Mouse (Mus musculus) T-helper 2 cell (primary cell): ENCODE results near the gene 1810043G02Rik.
"Not testable (repeated sequence)": the region's sequence is repeated elsewhere in the genome, so short reads cannot be mapped to it uniquely, and the experiment has no call there.

ENCODE experiments used
- in situ Hi-C: fragments of 300-600 bp; cut with MboI, MseI; formaldehyde crosslinking; loops from one replicate; pipeline ENCODE4 v1.15.1; 2025; ENCODE audit warnings: high pct_unique_total_duplicates

1810043G02Rik gene

DNA sequence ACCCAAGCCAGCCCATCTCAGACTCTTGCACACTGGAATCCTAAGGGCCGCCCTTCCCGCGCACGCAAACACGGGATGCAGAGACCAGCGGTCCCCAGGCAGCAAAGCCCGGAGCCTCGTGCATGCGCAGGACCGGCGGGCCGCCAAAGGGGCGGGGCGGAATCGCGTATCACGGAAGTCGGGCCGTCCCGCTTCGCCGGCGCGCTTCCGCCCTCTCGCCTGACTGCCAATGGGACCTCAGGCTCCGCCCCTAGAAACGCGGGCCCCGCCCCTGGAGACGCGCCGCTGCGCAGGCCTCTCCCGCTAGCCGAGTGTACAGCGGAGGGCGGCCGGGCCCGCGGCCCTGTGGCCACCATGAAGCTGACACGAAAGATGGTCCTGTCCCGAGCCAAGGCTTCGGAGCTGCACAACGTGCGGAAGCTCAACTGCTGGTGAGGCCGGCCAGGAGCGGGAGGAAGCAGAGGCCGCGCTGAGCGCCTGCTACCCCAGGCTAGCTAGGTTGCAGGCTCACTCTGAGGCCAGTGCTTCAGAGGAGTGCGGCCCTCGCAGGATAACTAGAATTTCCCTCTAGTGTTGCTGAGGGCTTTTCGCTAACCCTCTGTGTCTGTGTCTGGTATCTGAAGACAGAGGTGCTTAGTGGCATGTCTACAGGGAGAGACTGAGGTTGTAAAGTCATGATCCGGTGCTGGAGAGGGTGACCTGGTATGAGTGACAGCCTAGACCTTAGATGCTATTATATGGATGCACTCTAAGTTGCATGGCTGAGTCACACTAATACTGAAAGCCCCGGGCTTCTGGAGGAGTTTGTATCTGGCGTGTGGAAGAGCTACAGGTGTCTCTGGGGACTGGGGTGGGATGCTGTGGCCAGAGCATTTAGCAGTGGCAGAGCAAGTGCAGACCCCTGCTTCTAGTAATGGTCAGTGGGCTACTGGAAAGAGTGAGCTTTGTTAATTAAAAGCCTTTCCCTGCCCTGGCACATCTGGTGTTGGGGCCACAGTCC lies at the start of gene 1810043G02Rik:
Gene 1810043G02Rik (plus strand): TSS at position 174 of the 1,000 bp plus-strand sequence.
- in situ Hi-C loops = no loop called here

DNA sequence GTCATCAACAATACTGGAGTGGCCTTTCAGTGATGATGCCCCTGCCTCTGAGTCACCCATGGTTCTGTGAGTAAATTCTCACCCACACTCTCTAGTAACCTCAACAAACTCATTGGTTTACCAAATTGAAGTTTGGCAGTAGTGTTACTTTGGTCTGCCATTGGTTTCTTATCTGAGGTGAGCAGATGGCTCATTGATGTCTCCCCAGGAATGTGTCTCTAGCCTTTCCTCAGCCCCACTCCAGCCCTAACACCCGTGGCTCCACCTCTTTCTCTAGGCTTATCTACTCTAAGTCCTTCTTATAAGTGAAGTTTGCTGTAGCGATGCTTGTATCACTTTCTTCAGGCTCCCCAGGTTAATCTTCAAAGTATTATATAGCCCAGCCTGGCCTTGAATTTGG lies 38.6 kb upstream of the 1810043G02Rik start:
- in situ Hi-C loops = loop anchor here (10.0 kb wide), 1 partner anchor 705 kb away; no protein-coding TSS in a partner anchor

DNA sequence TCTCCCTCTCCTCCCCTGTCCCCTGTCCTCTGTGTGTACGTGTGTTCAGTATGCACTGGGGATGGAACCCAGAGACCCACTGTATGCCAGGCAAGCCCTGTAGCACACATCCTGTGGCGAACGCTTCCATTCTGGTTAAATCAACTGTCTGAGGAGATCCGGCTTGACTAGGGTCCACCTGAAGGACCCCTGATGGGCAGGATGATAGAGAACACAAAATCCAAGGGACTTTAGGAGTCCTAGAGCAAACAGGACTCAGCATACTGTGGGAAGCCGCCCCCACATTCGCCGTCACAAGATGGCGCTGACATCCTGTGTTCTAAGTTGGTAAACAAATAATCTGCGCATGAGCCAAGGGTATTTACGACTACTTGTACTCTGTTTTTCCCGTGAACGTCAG lies 27.9 kb upstream of the 1810043G02Rik start:
- in situ Hi-C loops = not testable (repeated sequence)

DNA sequence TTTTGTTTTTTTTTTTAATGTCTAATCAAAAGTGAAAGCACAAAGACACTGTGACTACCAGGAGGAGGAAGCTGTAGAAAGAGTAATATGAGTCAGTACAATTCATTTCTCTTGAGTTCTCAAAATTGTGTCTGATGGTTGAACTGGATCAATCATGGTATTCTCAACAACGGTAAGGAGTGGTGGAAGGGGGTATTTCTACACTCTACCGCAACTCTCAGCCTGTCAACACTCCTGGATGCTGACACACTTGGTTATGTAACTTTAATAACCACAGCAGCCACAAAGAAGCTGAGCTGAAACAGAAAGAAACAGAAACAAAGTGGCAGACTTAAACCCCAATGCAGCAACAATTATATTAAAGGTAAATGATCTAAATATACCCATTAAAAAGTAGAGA lies 15.6 kb upstream of the 1810043G02Rik start:
- in situ Hi-C loops = no loop called here

DNA sequence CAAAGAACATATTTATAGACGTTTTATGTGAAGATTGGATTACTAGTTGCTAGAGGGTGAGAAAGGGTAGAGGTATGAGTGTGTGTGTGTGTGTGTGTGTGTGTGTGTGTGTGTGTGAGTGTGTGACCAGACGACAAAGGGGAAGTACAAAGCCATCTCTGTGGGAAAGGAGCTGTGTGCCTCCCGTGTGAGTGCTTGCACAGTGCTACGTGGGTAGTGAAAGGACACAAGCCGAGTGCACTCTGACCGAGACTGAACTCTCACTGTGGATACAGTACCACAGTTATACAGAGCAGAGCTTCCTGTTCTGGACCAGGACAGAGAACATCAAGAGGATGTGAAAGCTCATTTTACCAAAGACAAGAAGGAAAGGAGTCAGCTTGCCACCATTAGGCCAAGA lies 14.4 kb upstream of the 1810043G02Rik start:
- in situ Hi-C loops = no loop called here

DNA sequence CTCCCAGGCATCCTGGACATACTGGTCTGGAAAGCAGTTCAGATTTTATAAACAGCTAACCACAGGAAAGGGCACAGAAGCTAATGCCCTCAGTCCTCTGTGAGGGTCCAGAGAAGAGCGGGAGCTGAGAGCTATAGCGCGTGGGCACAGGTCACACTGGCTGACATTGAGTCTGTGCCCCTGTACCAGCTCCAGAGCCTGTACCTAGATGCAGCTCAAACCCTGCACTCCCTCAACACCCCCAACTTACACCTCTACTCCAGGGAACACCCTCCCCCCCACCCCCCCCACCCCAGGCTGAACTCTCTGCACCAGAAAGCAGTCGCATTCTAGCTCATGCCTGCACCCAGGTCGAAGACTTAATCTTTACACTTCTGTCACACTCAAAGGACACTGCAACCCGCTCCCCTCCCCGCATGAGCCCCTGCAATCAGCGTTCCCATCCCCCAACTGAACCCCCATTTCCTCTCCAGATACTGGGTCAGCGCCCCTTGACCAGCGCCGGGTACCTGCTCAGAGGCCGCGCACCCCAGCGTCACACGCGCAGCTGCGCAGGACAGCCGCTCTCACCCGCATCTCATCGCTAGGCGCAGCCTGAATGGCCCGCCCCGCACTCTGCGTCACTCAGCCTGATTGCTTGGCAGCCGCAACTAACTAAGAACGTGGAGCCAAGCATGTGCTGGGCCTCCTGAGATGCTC lies 8.9 kb upstream of the 1810043G02Rik start:
- in situ Hi-C loops = no loop called here

DNA sequence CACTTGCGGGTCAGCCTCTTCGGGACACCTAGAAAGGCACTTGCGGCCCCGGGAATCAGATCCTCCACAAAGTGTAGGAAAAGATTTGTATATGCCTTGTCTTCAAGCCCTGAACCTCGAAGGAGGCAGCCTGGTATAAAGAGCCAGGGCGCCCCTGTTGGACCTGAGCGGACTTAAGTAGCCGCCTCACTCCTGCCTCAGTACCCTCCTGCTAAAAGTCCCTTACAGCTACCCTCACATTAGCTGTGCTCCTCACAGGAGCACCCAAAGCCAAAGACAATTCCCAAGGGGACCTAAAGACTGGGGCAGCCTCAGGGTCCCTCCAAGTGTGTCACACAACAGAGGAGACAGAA lies 8.4 kb upstream of the 1810043G02Rik start:
- in situ Hi-C loops = no loop called here

DNA sequence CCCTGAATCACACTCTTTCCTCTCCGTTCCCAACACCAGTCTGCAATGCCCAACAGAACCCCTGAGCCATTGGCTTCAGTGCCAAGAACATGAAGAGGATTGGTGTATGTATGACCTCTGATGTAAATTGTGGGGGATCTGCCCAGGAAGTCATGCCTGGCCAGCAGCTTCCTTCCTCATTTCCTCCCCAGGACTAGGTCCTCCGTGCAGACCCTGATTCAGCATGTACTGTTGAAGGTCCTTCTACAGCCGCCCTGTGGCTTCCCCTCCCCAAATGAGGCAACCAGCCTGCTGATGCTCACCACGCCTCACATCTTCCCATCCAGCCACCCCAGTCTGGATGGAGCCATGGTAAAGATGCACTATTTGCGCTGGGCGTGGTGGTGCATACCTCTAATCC lies 7.8 kb upstream of the 1810043G02Rik start, which contains the start of gene Trpm2:
Gene Trpm2 (minus strand): TSS at position 83 of the 400 bp plus-strand sequence.
- in situ Hi-C loops = no loop called here

DNA sequence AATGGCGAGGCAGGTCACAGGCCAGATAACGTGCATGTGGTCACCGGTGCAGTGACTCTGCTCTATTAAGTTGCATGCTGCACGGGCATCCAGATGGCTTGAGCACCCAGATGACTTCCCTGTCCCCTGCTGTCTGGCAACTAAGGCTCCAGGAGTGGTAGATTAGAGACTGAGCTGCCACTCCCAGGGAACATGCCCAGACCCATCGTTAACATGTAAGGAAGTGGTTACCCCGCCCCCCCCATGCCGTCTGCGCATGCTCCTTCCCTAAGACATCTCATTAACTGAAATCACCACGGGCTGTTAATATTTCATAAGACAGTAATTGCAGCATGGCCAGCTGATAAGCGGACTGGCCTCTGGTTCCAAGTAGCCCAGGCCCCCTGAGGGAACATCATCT lies 7.1 kb upstream of the 1810043G02Rik start:
- in situ Hi-C loops = no loop called here

DNA sequence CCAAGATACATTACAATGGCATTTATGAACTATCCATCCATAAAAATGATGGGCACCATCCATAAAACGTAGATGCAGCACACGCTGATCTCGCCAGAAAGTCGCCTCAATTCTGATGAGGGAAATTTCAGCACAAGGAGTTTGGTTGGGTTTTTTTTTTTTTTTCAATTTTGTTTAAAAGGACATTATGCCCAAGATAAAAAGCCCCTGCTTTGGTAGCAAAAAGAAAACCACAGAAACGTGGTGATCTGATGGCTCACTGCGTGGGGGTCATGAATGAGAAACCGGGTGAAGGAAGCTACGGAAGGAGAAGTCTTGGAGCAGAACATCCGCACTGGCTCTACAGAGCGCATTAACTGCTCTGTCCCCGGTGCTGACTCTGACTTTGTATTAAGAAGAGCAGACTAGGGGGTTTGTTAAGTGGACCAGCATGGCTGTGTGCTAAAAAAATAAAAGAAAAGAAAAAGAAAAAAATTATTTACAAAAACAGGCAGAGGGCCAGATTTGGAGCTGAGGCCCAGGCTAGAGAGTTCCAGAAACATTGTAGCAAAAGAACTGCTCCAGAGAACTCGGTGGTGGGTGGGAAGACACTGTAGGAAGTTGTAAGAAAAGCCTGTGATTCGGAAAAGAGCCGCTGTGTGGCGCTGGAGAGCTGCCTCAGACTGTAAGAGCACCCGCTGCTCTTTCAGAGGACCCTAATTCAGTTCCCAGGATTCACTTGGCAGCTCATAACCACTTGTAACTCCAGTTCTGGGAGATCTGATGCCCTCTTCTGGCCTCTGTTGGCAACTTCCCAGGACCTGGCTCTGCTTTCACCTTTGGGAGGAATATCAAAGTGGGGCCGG lies 6.4 kb upstream of the 1810043G02Rik start:
- in situ Hi-C loops = no loop called here

DNA sequence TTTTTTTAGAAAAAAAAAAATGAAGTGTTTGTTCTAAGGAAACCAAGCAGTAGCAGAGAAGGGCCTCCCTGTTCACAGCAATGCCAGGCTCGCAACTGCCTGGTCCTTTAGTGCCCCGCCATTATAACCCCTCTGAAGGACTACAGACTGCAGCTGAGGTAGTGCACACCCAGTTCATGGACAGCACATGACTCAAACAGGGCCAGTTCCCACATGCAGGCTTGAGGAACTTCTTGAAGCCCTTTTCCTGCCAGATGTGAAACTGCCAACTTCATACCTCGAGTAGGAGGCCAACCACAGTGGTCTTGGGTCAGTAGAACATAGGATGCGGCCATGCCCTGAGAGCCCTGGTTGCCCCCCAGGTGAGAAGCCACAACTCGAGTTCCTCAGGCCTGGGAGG lies 4.0 kb upstream of the 1810043G02Rik start:
- in situ Hi-C loops = no loop called here

DNA sequence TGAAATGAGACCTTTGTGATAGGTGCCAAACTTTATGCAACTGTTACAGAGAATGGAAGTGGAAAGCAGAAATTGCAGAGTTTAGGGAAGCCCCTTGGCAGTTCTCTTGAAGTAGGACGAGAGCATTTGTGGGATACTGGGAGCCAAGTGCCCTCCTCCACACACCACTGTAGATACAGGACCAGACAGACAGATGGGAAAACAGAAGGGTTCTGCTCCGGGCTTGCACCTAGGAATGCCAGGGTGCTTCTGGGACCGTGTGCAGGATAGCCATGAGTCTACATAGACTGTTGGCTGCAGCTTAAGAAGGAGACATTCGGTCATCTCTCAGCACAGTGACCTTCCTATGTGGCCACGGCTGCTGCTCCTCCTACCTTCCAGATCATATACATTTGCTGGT lies 3.5 kb upstream of the 1810043G02Rik start:
- in situ Hi-C loops = no loop called here

DNA sequence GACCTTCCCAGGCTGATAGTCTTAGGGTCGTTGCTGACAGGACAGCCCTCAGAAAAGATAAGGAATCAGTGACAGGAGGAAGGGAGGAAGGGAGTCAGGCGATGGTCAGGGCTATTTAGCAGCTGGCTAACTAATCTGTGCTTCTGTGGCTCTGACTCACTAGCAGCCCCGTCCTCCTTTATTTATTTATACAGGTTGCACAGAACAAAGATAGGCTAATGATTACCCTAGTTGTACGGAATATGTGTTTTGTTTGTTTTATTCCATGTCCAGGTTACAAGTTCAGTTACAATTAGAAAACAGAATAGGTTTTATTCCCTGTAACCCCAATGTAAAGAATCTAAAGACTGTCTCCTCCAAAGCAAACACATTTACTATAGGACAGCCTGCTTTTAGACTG lies 2.7 kb upstream of the 1810043G02Rik start:
- in situ Hi-C loops = no loop called here

DNA sequence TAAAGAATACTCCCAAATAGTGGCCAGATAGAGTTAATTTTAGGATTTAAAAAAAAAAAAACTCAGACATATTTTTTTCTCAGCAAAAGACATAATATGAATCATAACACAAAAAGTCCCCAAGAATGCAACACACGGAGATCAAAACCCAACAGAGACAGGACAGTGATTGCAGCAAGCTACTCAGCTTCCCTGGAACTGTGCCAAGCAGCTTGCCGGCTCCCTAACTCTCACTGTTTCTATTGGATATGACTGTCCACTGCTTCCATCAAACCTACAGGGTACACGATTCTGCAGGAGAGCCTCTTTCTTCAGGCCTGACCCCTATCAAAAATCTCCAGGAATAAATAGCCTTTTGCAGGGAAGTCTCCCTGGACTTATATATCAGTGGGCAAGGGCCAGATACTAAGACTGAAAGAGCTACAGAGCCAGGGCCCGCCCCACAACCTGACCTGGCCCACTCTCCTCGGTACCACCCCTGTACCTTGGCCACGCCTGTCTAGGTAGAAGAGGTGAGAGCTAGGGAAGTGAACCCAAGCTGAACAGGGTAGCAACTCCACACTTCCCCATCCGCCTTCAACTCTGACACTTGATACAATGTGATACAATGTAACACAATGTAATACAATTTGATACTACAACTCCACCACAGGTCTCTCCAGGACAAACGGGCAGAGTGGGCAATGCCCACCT lies 1.7 kb upstream of the 1810043G02Rik start:
- in situ Hi-C loops = no loop called here

DNA sequence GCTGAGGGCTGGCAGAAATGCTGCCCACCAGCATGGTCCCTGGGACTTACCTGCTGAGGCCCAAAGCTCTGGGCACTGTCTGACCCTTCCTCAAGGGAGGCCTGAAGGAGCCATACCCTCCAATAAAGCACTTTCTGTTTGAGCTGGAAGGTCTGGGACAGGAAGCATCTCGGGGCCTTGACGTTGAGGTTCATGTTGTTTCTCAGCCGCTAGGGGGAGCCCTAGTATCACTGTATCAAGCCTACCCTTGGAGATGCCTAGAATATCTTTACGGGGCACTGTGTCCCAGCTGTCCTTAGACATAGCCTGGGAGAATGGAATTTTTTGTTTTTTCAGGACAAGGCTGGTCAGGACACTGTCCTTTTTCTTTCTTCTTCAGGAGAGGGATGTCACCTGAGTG lies 6.3 kb downstream of the 1810043G02Rik start:
- in situ Hi-C loops = no loop called here

DNA sequence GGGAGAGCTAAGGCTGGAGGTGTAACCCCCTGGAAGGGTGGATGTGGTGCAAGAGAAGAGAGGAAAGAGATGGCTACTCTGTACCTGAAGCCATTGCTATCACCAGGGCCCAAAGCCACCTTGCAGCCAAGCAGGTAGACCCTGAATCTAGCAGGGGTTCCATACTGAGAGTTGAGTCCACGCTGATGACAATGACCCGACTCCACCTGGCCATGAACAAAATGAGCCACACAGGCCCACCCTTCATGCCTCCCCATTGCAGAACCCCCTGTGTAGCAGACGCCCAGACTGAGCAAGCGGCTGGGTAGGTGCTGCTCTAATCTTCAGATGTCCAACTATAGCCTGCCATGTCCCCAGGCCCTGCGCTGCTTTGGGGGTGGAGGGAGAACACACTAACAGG lies 7.5 kb downstream of the 1810043G02Rik start:
- in situ Hi-C loops = no loop called here

DNA sequence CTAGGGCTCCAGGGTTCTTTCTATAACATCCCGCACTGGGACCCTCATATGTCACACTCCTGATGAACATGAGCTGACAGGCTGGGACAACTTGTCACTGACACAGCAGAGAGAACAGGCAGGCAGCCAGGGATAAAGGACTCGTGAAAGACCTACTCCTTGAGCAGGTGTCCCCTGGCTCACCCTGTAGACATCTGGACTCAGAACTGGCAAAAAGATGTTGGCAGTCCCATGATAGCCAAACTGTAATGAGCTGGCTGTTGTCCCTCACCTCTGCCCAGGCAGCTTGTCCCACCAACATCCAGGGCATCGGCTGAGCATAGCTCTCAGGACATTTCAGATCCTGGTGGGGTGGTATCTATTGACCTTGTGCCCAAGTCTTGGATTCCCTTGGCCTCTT lies 17.3 kb downstream of the 1810043G02Rik start:
- in situ Hi-C loops = no loop called here

DNA sequence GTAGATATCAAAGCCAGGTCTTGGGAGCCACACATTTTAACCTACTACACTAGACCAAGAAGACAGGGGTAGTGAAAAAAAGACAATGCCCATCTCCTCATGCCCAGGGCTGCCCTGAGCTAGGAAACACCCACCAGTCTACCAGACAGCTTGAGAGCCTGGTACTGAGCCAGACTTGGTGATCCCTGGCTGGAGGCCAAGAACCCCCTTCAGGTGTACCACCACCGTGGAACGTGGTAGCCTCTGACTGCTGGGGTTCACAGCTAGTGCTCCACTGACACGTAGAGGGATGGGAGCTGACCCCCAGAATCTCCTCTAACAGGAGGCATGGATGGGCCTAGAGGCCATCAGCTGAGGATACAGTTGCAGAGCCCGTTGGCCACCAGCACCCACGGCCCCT lies 21.9 kb downstream of the 1810043G02Rik start:
- in situ Hi-C loops = loop anchor here (10.0 to 25.0 kb wide), 2 partner anchors 412 to 1965 kb away; partner anchors contain the start of genes Rrp1 and Zfp280b

DNA sequence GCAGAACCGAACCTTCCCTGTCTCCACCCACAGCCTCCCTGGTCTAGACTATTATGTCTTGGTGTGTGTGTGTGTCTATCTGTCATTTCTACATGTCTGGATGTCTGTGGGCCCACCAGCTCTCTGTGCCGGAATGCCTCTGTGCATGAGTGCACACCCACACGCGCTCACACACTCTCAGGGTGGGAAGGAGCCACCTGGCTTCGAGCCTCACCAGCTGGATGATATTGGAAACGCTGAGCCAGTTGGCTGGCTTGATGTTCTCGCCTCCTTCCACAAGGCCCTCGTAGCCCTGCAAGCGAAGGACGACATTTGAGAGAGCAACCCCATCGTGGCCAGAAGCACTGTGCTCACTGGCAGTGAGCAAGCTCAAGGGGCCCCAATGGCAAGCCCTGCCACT lies 23.5 kb downstream of the 1810043G02Rik start:
- in situ Hi-C loops = loop anchor here (10.0 to 25.0 kb wide), 2 partner anchors 411 to 1967 kb away; partner anchors contain the start of genes Rrp1 and Zfp280b

DNA sequence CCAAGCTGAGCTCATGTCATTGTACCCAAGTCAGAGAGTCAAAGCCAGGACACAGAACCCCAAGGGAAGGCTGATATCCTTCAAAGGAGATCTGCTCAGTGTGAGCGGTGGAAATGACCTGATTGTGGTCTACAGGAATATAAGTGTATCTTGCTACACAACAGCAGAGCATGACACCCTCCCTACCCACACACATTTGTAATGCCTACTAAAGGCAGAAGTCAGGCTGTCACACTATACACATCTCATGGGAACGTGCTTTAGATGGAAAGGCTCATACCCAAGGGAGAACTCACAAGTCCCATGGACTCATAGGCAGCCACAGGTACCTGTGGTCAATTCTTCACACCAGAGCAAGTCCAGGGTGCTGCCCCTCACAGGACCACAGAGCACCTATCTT lies 24.0 kb downstream of the 1810043G02Rik start:
- in situ Hi-C loops = loop anchor here (10.0 to 25.0 kb wide), 2 partner anchors 410 to 1968 kb away; partner anchors contain the start of genes Rrp1 and Zfp280b
